Mouse (Mus musculus) erythroblast, adult 5-6 weeks (primary cell): ENCODE results near the gene Ppm1l. TPM values are rescaled to one million over a fixed set of nuclear protein-coding genes. Genes with fewer than 3 reads are reported as not detected.
"Not testable (repeated sequence)": the region's sequence is repeated elsewhere in the genome, so short reads cannot be mapped to it uniquely, and the experiment has no call there.

Experiments
- ATAC-seq: replicated peaks from 2 replicates; pipeline ENCODE4 v1.8.0; 2016; ENCODE audit warnings: moderate number of reproducible peaks, mild to moderate bottlenecking, moderate TSS enrichment, inconsistent platforms; ENCODE audit not compliant: poor library complexity, low FRiP score, severe bottlenecking
- total RNA-seq, 2 experiments: library from RNA; stranded (forward) in 1 of 2; stranded (reverse) in 1 of 2; fragments of 150-400 nt in 1 of 2; fragments of 200-764, 138-1000 nt in 1 of 2; gene quantifications; 2 replicates each; pipeline versions ENCODE4 v1.2.3 to v1.2.4; 2015 to 2017; ENCODE audit warnings: low replicate concordance in 2 of 2

The Ppm1l gene
- total RNA-seq, 2 experiments from 2014 or later, result 4.8 to 12.9 TPM

GRCm38 (mm10) chr3:69362350-69362790 is 45.7 kb downstream of the Ppm1l start:
- ATAC-seq, result no peak

GRCm38 (mm10) chr3:69362906-69363305 is 46.2 kb downstream of the Ppm1l start:
- no peak for ATAC-seq

- no peak for ATAC-seq
Measured at GRCm38 (mm10) chr3:69364151-69364550, 47.5 kb downstream of the Ppm1l start.

GRCm38 (mm10) chr3:69367916-69368315 is 51.3 kb downstream of the Ppm1l start:
- no peak for ATAC-seq

GRCm38 (mm10) chr3:69372731-69373130 is 56.1 kb downstream of the Ppm1l start:
- ATAC-seq, result no peak

GRCm38 (mm10) chr3:69373544-69374306 is 57.1 kb downstream of the Ppm1l start:
- no peak for ATAC-seq

- no peak for ATAC-seq
Measured at GRCm38 (mm10) chr3:69374538-69374937, 57.9 kb downstream of the Ppm1l start.

GRCm38 (mm10) chr3:69374983-69375382 is 58.3 kb downstream of the Ppm1l start:
- no peak for ATAC-seq

- no peak for ATAC-seq
Measured at GRCm38 (mm10) chr3:69381213-69381612, 64.6 kb downstream of the Ppm1l start.

GRCm38 (mm10) chr3:69391834-69392233 is 75.2 kb downstream of the Ppm1l start:
- not testable (repeated sequence) for ATAC-seq

- no peak for ATAC-seq
Measured at GRCm38 (mm10) chr3:69392298-69392697, 75.6 kb downstream of the Ppm1l start.

GRCm38 (mm10) chr3:69393079-69393478 is 76.4 kb downstream of the Ppm1l start:
- ATAC-seq, result no peak

GRCm38 (mm10) chr3:69393991-69394390 is 77.3 kb downstream of the Ppm1l start:
- no peak for ATAC-seq

- no peak for ATAC-seq
Measured at GRCm38 (mm10) chr3:69395084-69395483, 78.4 kb downstream of the Ppm1l start.

- ATAC-seq, result no peak
Measured at GRCm38 (mm10) chr3:69397733-69398132, 81.1 kb downstream of the Ppm1l start.

GRCm38 (mm10) chr3:69399336-69399735 is 82.7 kb downstream of the Ppm1l start:
- no peak for ATAC-seq

GRCm38 (mm10) chr3:69403196-69403595 is 86.5 kb downstream of the Ppm1l start:
- no peak for ATAC-seq

- ATAC-seq, result no peak
Measured at GRCm38 (mm10) chr3:69406210-69406895, 89.7 kb downstream of the Ppm1l start.

GRCm38 (mm10) chr3:69408064-69408463 is 91.4 kb downstream of the Ppm1l start:
- ATAC-seq, result no peak

GRCm38 (mm10) chr3:69416112-69416511 is 99.5 kb downstream of the Ppm1l start:
- no peak for ATAC-seq

- no peak for ATAC-seq
Measured at GRCm38 (mm10) chr3:69422741-69423140, 106.1 kb downstream of the Ppm1l start.
